Mouse (Mus musculus) G1E (cell line): ENCODE results near the gene Zmynd11.

ENCODE experiments used
- CTCF ChIP-seq: IDR thresholded peaks from 2 replicates; pipeline ENCODE4 v1.5.1; 2012; ENCODE audit warnings: low read depth, low read length, inconsistent platforms, mixed read lengths
- TAL1 ChIP-seq: conservative IDR thresholded peaks from 2 replicates; pipeline ENCODE4 v1.6.1; 2012; ENCODE audit warnings: low read depth, low read length, inconsistent platforms, mixed read lengths

DNA sequence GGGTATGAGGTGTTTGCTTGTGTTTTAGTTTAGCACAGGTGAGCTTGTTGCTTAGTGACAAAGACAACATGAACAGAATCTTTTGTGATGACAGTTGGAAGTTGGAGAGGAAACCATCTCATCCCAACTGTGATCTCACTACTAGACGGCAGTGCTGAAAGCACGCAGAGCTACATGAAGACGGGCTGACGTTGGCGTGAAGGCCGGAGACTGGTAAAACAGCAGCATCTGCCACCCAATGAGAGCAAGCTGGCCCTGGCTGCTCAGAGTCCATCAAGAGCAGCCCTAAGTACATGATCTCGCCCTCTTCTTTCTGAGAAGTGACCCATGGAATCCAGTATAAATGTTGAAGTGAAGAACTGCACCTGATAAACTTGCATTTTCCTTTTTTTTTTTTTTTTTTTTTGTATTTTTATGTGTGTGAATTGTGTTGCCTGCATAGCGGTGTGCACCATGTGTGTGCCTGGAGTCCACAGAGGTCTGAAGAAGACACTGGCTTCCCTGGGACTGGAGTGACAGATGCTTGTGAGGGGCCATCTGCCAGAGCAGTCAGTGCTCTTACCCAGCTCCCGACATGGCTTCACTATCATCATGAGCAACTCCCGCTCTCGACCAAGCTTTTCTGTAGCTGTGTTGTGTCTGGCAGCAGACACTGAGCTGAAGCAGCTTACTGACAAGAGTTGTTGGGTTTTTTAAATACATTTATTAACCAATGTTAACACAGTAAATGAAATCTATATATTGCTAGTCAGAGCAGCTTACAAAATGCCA, 80.8 kb downstream of the Zmynd11 start:
- TF ChIP-seq CTCF: no peak
- TF ChIP-seq TAL1: no peak
